Mouse (Mus musculus): ENCODE data around the gene Tiam1. TPM values are rescaled to one million over a fixed set of nuclear protein-coding genes. Genes with fewer than 3 reads are reported as not detected.
"Not testable (repeated sequence)": the region's sequence is repeated elsewhere in the genome, so short reads cannot be mapped to it uniquely, and the experiment has no call there.

Gene Tiam1
- total RNA-seq, 1 experiment from 2014 or later, result 34.5 TPM

DNA sequence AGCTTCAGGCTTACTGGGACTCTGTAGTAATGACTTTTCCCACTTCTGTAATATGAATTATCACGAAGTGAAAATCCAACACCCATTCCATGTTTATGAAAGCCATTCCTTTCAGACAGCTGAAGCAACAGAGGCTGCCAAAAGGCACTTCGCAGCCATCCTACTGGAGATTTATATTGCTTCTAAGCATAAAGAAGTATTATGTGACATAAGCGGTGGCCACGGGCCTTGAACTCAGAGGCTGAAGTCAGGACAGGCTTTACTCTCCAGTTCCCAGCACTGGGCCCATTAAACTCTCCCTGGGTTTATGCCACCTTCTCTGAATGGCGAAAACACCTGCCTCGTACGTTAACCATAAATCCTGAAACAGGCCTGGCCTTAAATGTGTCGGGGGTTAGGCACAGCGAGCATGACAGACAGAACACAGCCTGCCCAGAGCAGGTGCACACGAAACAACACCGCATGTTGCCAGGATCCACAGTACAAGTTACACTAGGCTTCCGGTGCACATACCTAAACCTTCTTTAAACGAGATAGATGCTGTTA, 26.9 kb downstream of the Tiam1 start:
- ATAC-seq (replicated peaks; ENCODE audit: low read depth, poor library complexity, severe bottlenecking), result no peak

DNA sequence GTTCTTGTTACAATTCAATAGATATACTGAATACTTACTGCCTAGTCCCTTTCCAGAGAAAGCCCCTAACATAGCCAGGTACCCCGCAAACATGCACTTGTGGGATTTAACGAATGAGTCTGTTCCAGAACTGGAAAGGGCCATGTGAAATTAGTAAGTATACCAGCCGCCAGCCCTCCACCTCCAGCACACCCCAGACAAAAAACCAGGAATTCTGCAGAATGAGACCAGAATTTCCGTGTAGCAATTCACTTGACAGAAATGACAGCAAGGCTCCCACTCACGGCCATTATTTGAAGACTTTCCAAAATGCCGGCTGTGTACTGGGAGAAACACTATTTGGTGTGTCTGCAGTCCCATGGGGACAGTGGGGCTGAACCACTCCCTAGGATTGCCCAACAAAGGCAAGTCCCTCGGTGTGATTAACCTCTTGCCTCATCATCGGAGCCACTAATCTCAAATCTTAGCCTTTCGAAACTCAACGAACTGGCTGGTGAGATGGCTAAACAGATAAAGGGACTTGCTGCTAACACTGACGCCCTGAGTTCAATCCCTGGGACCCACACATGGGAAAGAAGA, 30.9 kb downstream of the Tiam1 start:
- ATAC-seq (replicated peaks; ENCODE audit: low read depth, poor library complexity, severe bottlenecking), result peak; percentile 60

GRCm38 (mm10) chr16:90109500-90109899, 34.1 kb downstream of the Tiam1 start:
- ATAC-seq (replicated peaks; ENCODE audit: low read depth, poor library complexity, severe bottlenecking), result no peak

GRCm38 (mm10) chr16:90104714-90105459, 38.7 kb downstream of the Tiam1 start:
- ATAC-seq (replicated peaks; ENCODE audit: low read depth, poor library complexity, severe bottlenecking), result no peak

DNA sequence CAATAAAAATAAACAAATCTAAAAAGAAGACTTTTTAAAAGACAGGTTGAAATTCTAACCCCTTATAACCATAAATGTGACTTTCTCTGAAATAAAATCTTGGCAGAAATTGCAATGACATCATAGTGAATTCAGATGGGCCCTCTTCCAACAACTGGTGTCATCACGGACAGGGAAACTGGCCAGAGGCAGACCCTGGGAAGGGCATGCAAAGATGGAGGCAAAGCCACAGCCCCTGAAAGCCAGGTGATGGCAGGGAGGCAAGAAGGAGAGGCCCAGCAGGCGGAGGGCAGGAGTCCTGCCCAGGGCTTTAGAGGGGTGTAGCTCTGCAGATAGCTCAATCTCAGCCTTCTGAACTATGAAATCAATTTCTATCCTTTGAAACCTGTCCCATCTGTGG, 39.8 kb downstream of the Tiam1 start:
- no peak for ATAC-seq (replicated peaks; ENCODE audit: low read depth, poor library complexity, severe bottlenecking)

- ATAC-seq (replicated peaks; ENCODE audit: low read depth, poor library complexity, severe bottlenecking), result no peak
Observed at GRCm38 (mm10) chr16:90102596-90102995, 41.0 kb downstream of the Tiam1 start.

DNA sequence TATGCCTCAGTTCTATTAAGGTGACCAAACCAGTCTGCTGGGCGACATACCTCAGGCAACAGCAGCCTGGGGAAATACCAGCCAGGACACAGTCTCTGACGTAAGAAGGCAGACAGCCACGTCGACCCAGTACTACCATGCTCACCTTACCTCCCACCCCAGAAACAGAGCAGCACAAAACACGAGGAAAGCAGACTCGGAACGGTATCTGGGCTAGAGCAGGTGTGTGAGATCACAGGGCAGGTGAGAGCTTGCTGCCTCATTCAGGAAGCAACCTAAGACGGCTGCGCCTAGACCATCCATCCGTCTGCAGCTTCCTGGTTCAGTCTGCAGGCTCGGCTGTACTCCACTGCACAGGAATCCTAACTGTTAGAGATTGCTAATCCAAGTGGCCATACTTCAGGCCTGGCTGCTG, 45.4 kb downstream of the Tiam1 start:
- no peak for ATAC-seq (replicated peaks; ENCODE audit: low read depth, poor library complexity, severe bottlenecking)

GRCm38 (mm10) chr16:90097769-90098168, 45.8 kb downstream of the Tiam1 start:
- ATAC-seq (replicated peaks; ENCODE audit: low read depth, poor library complexity, severe bottlenecking), result no peak

- 0 out of 2 replicates have a peak, but pooled peaks have one; percentile 20 for ATAC-seq (replicated peaks; ENCODE audit: low read depth, poor library complexity, severe bottlenecking)
Observed at GRCm38 (mm10) chr16:90096011-90096410, 47.6 kb downstream of the Tiam1 start.

- no peak for ATAC-seq (replicated peaks; ENCODE audit: low read depth, poor library complexity, severe bottlenecking)
Observed at GRCm38 (mm10) chr16:90093015-90093414, 50.6 kb downstream of the Tiam1 start.

DNA sequence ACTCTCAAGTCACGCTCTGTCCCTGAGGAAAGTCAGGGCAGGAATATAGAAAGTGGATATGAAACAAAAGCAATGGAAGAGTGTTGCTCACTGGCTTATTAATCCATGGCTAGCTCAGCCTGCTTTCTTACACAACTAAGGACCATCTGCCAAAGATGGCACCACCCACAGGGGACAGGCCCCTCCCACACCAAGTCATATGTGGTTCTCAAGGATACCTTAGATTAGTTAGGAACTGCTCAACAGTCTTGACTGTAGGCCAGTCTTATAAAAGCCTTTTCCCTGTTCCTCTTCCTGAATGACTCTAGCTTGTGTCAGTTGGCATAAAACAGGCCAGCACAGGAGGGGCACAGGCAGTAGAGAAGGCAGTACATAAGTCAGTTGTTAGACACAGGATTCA, 51.7 kb downstream of the Tiam1 start:
- peak; percentile 55 for ATAC-seq (replicated peaks; ENCODE audit: low read depth, poor library complexity, severe bottlenecking)

DNA sequence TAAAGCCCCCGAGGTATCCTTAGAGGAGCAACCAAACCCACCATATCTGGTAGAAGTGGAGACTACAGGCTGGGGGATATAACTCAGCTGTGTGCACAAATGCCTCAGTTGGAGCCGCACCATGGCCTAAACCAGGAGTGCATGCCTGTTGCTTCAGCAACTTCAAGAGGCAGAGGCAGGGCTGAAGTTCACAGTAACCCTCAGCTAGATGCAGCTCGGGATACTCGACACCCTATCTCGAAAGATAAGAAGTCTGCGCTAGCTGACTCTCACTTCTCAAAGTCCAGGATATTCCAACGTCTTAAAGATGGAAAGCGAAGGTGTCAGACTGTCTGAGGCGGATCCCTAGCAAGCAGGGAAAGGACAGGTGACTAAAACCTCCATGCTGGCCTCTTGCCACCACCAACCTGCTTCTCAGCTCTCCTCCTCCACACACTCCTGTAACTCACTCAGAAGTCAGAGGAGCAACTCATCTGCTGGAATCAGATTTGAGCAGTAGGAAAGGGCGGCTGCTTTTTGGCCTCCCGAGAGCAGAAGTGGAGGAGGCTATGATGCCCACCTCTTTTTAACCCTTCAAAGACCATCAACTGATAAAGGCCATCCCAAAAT, 52.4 kb downstream of the Tiam1 start:
- no peak for ATAC-seq (replicated peaks; ENCODE audit: low read depth, poor library complexity, severe bottlenecking)

- peak; percentile 61 for ATAC-seq (replicated peaks; ENCODE audit: low read depth, poor library complexity, severe bottlenecking)
Observed at GRCm38 (mm10) chr16:90090368-90090767, 53.2 kb downstream of the Tiam1 start.

- no peak for ATAC-seq (replicated peaks; ENCODE audit: low read depth, poor library complexity, severe bottlenecking)
Observed at GRCm38 (mm10) chr16:90087256-90087655, 56.3 kb downstream of the Tiam1 start.

- ATAC-seq (replicated peaks; ENCODE audit: low read depth, poor library complexity, severe bottlenecking), result no peak
Observed at GRCm38 (mm10) chr16:90086111-90086510, 57.5 kb downstream of the Tiam1 start.

DNA sequence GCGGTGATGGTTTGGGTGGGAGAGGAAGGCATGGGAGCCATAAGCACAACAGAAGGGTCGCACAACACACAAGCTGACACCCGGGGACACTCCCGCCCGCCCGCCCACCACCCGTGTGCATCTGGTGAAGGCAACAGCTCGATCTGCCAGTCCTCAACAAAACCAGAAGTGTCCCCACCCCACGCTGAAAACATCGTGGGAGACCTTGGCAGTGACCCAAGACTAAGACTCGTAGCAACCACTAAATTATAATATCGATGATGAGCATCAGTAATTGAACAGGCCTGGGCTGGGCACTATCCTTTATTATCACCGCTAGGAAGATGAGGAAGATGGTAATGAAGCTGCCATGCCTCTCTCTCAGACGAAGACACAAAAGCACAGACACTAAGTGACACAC, 58.0 kb downstream of the Tiam1 start:
- no peak for ATAC-seq (replicated peaks; ENCODE audit: low read depth, poor library complexity, severe bottlenecking)

DNA sequence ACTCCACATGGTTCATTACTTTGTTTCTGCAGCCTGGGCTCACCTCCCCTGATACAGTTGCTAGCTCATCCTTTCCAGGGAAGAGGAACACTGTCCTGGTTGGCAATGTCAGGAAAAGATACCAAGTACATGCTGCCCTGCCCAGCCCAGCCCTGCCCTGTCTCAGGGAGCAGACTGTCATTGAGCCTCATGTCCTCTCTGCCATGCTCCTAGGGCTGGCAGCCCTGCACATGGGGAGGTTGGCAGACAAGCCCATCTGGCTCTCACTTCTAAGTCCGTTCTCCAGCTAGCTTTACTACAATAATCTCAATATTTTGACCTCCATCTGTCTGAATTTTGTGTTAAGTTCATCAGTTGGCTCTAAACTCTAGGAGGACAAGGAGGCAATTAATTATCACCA, 62.4 kb downstream of the Tiam1 start:
- no peak for ATAC-seq (replicated peaks; ENCODE audit: low read depth, poor library complexity, severe bottlenecking)

GRCm38 (mm10) chr16:90078806-90079381, 64.7 kb downstream of the Tiam1 start:
- ATAC-seq (replicated peaks; ENCODE audit: low read depth, poor library complexity, severe bottlenecking), result no peak

- ATAC-seq (replicated peaks; ENCODE audit: low read depth, poor library complexity, severe bottlenecking), result peak; percentile 42
Observed at GRCm38 (mm10) chr16:90073510-90073909, 70.1 kb downstream of the Tiam1 start.

DNA sequence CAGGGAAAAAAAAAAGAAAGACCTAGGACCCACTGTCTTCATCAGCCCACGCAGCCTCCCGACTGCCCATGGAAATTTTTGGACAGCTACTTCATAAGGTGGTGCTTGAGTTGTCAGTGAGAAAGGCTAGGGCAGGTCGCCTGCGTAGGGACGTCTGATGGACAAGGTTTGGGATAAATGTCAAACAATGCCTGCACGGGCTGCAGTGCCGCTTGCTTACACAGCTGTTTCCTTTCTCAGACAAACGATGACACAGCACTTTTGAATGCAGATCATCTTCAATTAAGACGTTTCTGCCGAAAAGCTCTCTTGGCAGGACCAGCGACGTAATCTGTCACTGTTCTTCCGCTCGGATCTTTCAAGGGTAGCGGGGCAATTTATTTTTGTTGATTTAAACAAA, 70.9 kb downstream of the Tiam1 start:
- peak; percentile 62 for ATAC-seq (replicated peaks; ENCODE audit: low read depth, poor library complexity, severe bottlenecking)

- not testable (repeated sequence) for ATAC-seq (replicated peaks; ENCODE audit: low read depth, poor library complexity, severe bottlenecking)
Observed at GRCm38 (mm10) chr16:90071125-90071524, 72.4 kb downstream of the Tiam1 start.

Measured in common myeloid progenitor, adult 5-6 weeks (primary cell).